In the genomic region with DNA sequence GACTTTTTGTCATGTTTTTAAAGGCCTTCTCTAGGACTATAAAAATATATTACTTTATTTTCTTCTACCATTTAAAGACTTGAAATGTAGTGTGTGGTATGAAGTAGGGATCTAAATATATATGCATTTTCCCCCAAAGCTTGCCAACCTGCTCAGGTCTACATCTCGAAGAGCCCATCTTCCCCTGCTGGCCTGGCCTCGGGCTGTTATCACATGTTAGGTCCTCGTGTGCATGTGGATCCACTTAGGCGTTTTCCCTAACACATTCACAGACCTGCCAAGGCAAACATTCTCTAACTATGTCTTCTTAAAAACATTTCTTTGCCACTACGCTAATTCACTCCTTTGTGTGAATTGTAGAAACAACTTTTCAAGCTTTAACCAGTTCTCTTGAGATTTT, we compare ENCODE assay signal across 20 mouse cellular contexts.
"Had no signal": no experiment of that assay in that cellular context is flagged by ENCODE, and none has a peak within 500 bp of the region (broad histone marks: within the 10 kb centered on the region; RNA-seq: fewer than 3 reads in every experiment).

No protein-coding gene starts in this region.

- H3K27me3 ChIP-seq: lung, embryonic 15.5 days; midbrain, embryonic 13.5 days; midbrain, embryonic 15.5 days; neural tube, embryonic 12.5 days; stomach, embryonic 15.5 days had no signal

- H3K4me1 ChIP-seq: lung, embryonic 15.5 days; megakaryocyte, embryonic 14.5 days; midbrain, embryonic 13.5 days; midbrain, embryonic 15.5 days; neural tube, embryonic 12.5 days; stomach, embryonic 15.5 days had no signal

- DNase-seq: liver, postnatal 0 days; lung, adult 2 months; lung, postnatal 14 days; lung, postnatal 36 days; right cerebral cortex, postnatal 25 days; right cerebral cortex, postnatal 4 days; spleen, adult 18-20 months; thymus, adult 2 months; thymus, postnatal 25 days; thymus, postnatal 4 days had no signal

- ATAC-seq: liver, postnatal 0 days; lung, postnatal 0 days; midbrain, embryonic 13.5 days; midbrain, embryonic 15.5 days had no signal

- H3K4me3 ChIP-seq: lung, embryonic 15.5 days; megakaryocyte, embryonic 14.5 days; midbrain, embryonic 13.5 days; midbrain, embryonic 15.5 days; neural tube, embryonic 12.5 days; stomach, embryonic 15.5 days had no signal

- H3K9me3 ChIP-seq: lung, embryonic 15.5 days; midbrain, embryonic 13.5 days; midbrain, embryonic 15.5 days; neural tube, embryonic 12.5 days; stomach, embryonic 15.5 days had no signal

- H3K36me3 ChIP-seq: lung, embryonic 15.5 days; midbrain, embryonic 13.5 days; midbrain, embryonic 15.5 days; neural tube, embryonic 12.5 days; stomach, embryonic 15.5 days had no signal

- H3K4me2 ChIP-seq: lung, embryonic 15.5 days; midbrain, embryonic 11.5 days; midbrain, embryonic 13.5 days; midbrain, embryonic 15.5 days; neural tube, embryonic 12.5 days; stomach, embryonic 15.5 days had no signal

- H3K9ac ChIP-seq: liver, postnatal 0 days; lung, embryonic 15.5 days; midbrain, embryonic 13.5 days; midbrain, embryonic 15.5 days; neural tube, embryonic 12.5 days; stomach, embryonic 15.5 days had no signal

- H3K27ac ChIP-seq: lung, embryonic 15.5 days; macrophage; midbrain, embryonic 13.5 days; midbrain, embryonic 15.5 days; neural tube, embryonic 12.5 days; stomach, embryonic 15.5 days; stomach, postnatal 0 days had no signal
